Mouse (Mus musculus): ENCODE data around the gene Kcnt2. TPM values are rescaled to one million over a fixed set of nuclear protein-coding genes. Genes with fewer than 3 reads are reported as not detected.

Kcnt2 gene
- total and polyA plus RNA-seq, 3 experiments: not detected

GRCm38 (mm10) chr1:140451461-140451860, 205.5 kb downstream of the Kcnt2 start:
- Histone ChIP-seq H3K27me3 (replicated peaks) (no peaks in the 10 kb centered on the region), H3K27ac (ENCODE audit: insufficient read depth, low read depth) (no peak overlapping the region), H3K4me1 (ENCODE audit: control insufficient read depth in 1 of 2, insufficient read depth in 2 of 2) (no peaks in the 10 kb centered on the region), H3K4me2 (ENCODE audit: insufficient read depth, low read depth, poor library complexity, severe bottlenecking) (no peak overlapping the region), H3K9me3 (replicated peaks; ENCODE audit: low read length) (no peaks in the 10 kb centered on the region), H3K4me3 (replicated peaks in 1 of 3; ENCODE audit: low read depth in 2 of 3, low read length in 2 of 3, poor library complexity in 1 of 3) (no peak overlapping the region), H3K36me3 (replicated peaks in 1 of 2; ENCODE audit: control insufficient read depth in 1 of 2, insufficient read depth in 1 of 2, low read length in 1 of 2) (no peaks in the 10 kb centered on the region), H3K79me2 (replicated peaks; ENCODE audit: control insufficient read depth, extremely low read depth, insufficient read depth, poor library complexity, severe bottlenecking) (no peaks in the 10 kb centered on the region), H3K9ac (ENCODE audit: insufficient read depth, low read depth) (no peak overlapping the region)
- dilution Hi-C loops (cut with MboI; ENCODE audit: extremely low pct_ligation_motif_present, extremely low pct_unique_long_range_greater_than_20kb, low sequenced_read_pairs): no loop called here
- DNase-seq (ENCODE audit: extremely low read depth): no peak
- in situ Hi-C loops (cut with MboI; ENCODE audit: low pct_ligation_motif_present, low pct_unique_long_range_greater_than_20kb, low sequenced_read_pairs): no loop called here
- TF ChIP-seq USF2 (conservative IDR thresholded peaks at IDR 0.05; ENCODE audit: low read depth, low read length) (no peak), MAX (IDR thresholded peaks at IDR 0.05; ENCODE audit: low read length) (no peak)

- in situ Hi-C loops (cut with MboI; ENCODE audit: low pct_ligation_motif_present, low pct_unique_long_range_greater_than_20kb, low sequenced_read_pairs): no loop called here
- dilution Hi-C loops (cut with MboI; ENCODE audit: extremely low pct_ligation_motif_present, extremely low pct_unique_long_range_greater_than_20kb, low sequenced_read_pairs): no loop called here
- no peaks in the 10 kb centered on the region for H3K36me3 ChIP-seq (replicated peaks in 1 of 2; ENCODE audit: control insufficient read depth in 1 of 2, insufficient read depth in 1 of 2, low read length in 1 of 2)
Measured at GRCm38 (mm10) chr1:140451924-140452323, 206.0 kb downstream of the Kcnt2 start.

GRCm38 (mm10) chr1:140455903-140456302, 209.9 kb downstream of the Kcnt2 start:
- H3K4me2 ChIP-seq (ENCODE audit: insufficient read depth, low read depth, poor library complexity, severe bottlenecking): no peak overlapping the region
- in situ Hi-C loops (cut with MboI; ENCODE audit: low pct_ligation_motif_present, low pct_unique_long_range_greater_than_20kb, low sequenced_read_pairs) (no loop called here), dilution Hi-C loops (cut with MboI; ENCODE audit: extremely low pct_ligation_motif_present, extremely low pct_unique_long_range_greater_than_20kb, low sequenced_read_pairs) (no loop called here)
- no peak overlapping the region for H3K9ac ChIP-seq (ENCODE audit: insufficient read depth, low read depth)
- no peaks in the 10 kb centered on the region for H3K36me3 ChIP-seq (replicated peaks in 1 of 2; ENCODE audit: control insufficient read depth in 1 of 2, insufficient read depth in 1 of 2, low read length in 1 of 2)
- H3K79me2 ChIP-seq (replicated peaks; ENCODE audit: control insufficient read depth, extremely low read depth, insufficient read depth, poor library complexity, severe bottlenecking): no peaks in the 10 kb centered on the region
- H3K27ac ChIP-seq (ENCODE audit: insufficient read depth, low read depth): no peak overlapping the region
- H3K27me3 ChIP-seq (replicated peaks): no peaks in the 10 kb centered on the region
- H3K4me1 ChIP-seq (ENCODE audit: control insufficient read depth in 1 of 2, insufficient read depth in 2 of 2): no peaks in the 10 kb centered on the region
- no peak for TF ChIP-seq MEF2A (IDR thresholded peaks at IDR 0.05; ENCODE audit: borderline replicate concordance, low read depth, low read length)
- TF ChIP-seq ZNF384 (IDR thresholded peaks at IDR 0.05; ENCODE audit: low read depth, low read length): no peak
- no peak for TF ChIP-seq MAFK (IDR thresholded peaks at IDR 0.05; ENCODE audit: insufficient replicate concordance, low read length)
- TF ChIP-seq NELFE (IDR thresholded peaks at IDR 0.05; ENCODE audit: low read depth, low read length): no peak
- no peak for TF ChIP-seq CHD2 (IDR thresholded peaks at IDR 0.05; ENCODE audit: low read length)
- no peak for TF ChIP-seq CHD1 (IDR thresholded peaks at IDR 0.05; ENCODE audit: low read depth, low read length)
- no peak for TF ChIP-seq MYC (IDR thresholded peaks at IDR 0.05; ENCODE audit: low read depth, low read length)
- no peak for TF ChIP-seq CTCF (conservative IDR thresholded peaks at IDR 0.05 in 1 of 2, IDR thresholded peaks at IDR 0.05 in 1 of 2; ENCODE audit: low read depth in 2 of 2, low read length in 2 of 2)
- no peak for TF ChIP-seq RAD21 (IDR thresholded peaks at IDR 0.05; ENCODE audit: low read depth, low read length)
- no peak overlapping the region for H3K4me3 ChIP-seq (replicated peaks in 1 of 3; ENCODE audit: low read depth in 2 of 3, low read length in 2 of 3, poor library complexity in 1 of 3)
- H3K9me3 ChIP-seq (replicated peaks; ENCODE audit: low read length): no peaks in the 10 kb centered on the region
- no peak for DNase-seq (ENCODE audit: extremely low read depth)

More at GRCm38 (mm10) chr1:140451924-140452323, 206.0 kb downstream of the Kcnt2 start:
- Histone ChIP-seq H3K27ac (ENCODE audit: insufficient read depth, low read depth) (no peak overlapping the region), H3K27me3 (replicated peaks) (no peaks in the 10 kb centered on the region), H3K4me2 (ENCODE audit: insufficient read depth, low read depth, poor library complexity, severe bottlenecking) (no peak overlapping the region), H3K9ac (ENCODE audit: insufficient read depth, low read depth) (no peak overlapping the region), H3K4me3 (replicated peaks in 1 of 3; ENCODE audit: low read depth in 2 of 3, low read length in 2 of 3, poor library complexity in 1 of 3) (no peak overlapping the region), H3K9me3 (replicated peaks; ENCODE audit: low read length) (no peaks in the 10 kb centered on the region), H3K79me2 (replicated peaks; ENCODE audit: control insufficient read depth, extremely low read depth, insufficient read depth, poor library complexity, severe bottlenecking) (no peaks in the 10 kb centered on the region), H3K4me1 (ENCODE audit: control insufficient read depth in 1 of 2, insufficient read depth in 2 of 2) (no peaks in the 10 kb centered on the region)
- DNase-seq (ENCODE audit: extremely low read depth): no peak
- TF ChIP-seq POLR2A (IDR thresholded peaks at IDR 0.05; ENCODE audit: low read depth, low read length): no peak
- no peak for TF ChIP-seq KAT2A (IDR thresholded peaks at IDR 0.05; ENCODE audit: insufficient replicate concordance, low read length)
- no peak for TF ChIP-seq HCFC1 (IDR thresholded peaks at IDR 0.05; ENCODE audit: low read depth, low read length)

Data from CH12.LX (cell line).